Mouse (Mus musculus) MEL (cell line): ENCODE results near the gene Bcat2.

ENCODE experiments used
- CTCF ChIP-seq, 3 experiments: IDR thresholded peaks in 2 of 3; conservative IDR thresholded peaks in 1 of 3; 2 replicates each; pipeline ENCODE4 v1.5.1; 2011 to 2012; ENCODE audit warnings: low read length in 3 of 3, low read depth in 2 of 3, mild to moderate bottlenecking in 2 of 3, improper control_type of control experiment in 1 of 3, inconsistent platforms in 1 of 3, mixed read lengths in 1 of 3, moderate library complexity in 1 of 3; ENCODE audit not compliant: control insufficient read depth in 1 of 3, insufficient read depth in 1 of 3, poor library complexity in 1 of 3, severe bottlenecking in 1 of 3
- E2F4 ChIP-seq: IDR thresholded peaks from 2 replicates; pipeline ENCODE4 v1.6.1; 2011; ENCODE audit warnings: low read depth, low read length, improper control_type of control experiment, borderline replicate concordance
- EP300 ChIP-seq, 2 experiments: IDR thresholded peaks; 2 replicates each; pipeline ENCODE4 v1.6.1; 2011; ENCODE audit warnings: improper control_type of control experiment in 2 of 2, low read length in 2 of 2, low read depth in 1 of 2, mild to moderate bottlenecking in 1 of 2
- GATA1 ChIP-seq: IDR thresholded peaks from 2 replicates; pipeline ENCODE4 v1.6.1; 2011; ENCODE audit warnings: low read depth, low read length, improper control_type of control experiment
- POLR2A ChIP-seq, 2 experiments: IDR thresholded peaks; 2 replicates each; pipeline ENCODE4 v1.6.1; 2011 to 2012; ENCODE audit warnings: low read length in 2 of 2, mild to moderate bottlenecking in 2 of 2, control low read depth in 1 of 2, improper control_type of control experiment in 1 of 2, low read depth in 1 of 2, moderate library complexity in 1 of 2; ENCODE audit not compliant: control insufficient read depth in 1 of 2, insufficient read depth in 1 of 2, poor library complexity in 1 of 2
- UBTF ChIP-seq: IDR thresholded peaks from 2 replicates; pipeline ENCODE4 v1.6.1; 2012; ENCODE audit warnings: low read depth, mild to moderate bottlenecking, inconsistent platforms, low read length, improper control_type of control experiment, moderate library complexity, borderline replicate concordance; ENCODE audit not compliant: insufficient read depth
- USF2 ChIP-seq, 2 experiments: IDR thresholded peaks; 2 replicates each; pipeline ENCODE4 v1.6.1; 2011 to 2012; ENCODE audit warnings: improper control_type of control experiment in 2 of 2, low read length in 2 of 2, borderline replicate concordance in 1 of 2, inconsistent platforms in 1 of 2, low read depth in 1 of 2, mild to moderate bottlenecking in 1 of 2; ENCODE audit not compliant: insufficient read depth in 1 of 2
- ZMIZ1 ChIP-seq: IDR thresholded peaks from 2 replicates; pipeline ENCODE4 v1.6.1; 2012; ENCODE audit warnings: low read depth, mild to moderate bottlenecking, inconsistent platforms, low read length, improper control_type of control experiment, moderate library complexity

DNA sequence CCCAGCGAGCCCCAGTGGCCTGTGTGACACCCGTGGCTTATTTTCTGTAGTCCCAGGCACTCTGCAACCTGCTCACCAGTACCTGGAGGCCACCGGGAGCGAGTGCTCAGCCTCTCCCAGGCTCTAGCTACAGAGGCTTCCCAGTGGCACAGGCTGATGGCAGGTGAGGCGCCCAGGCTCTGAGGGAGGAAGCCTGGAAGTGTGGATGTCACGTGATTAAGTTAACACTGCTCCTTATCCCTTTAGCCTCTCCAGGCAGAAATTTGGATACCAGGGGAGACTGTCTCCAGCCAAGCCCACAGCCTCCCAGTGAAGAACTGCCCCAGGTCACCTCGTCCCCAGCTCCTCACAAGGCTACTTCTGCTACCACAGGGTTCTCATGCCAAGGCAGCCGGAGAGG lies 16.4 kb upstream of the Bcat2 start:
- TF ChIP-seq GATA1 (no peak), CTCF (IDR thresholded peaks at IDR 0.05 in 2 of 3, conservative IDR thresholded peaks at IDR 0.05 in 1 of 3; ENCODE audit: control insufficient read depth in 1 of 3, insufficient read depth in 1 of 3, low read depth in 2 of 3, low read length in 3 of 3, poor library complexity in 1 of 3, severe bottlenecking in 1 of 3) (no peak), UBTF (no peak), USF2 (IDR thresholded peaks at IDR 0.05; ENCODE audit: borderline replicate concordance in 1 of 2, insufficient read depth in 1 of 2, low read depth in 1 of 2, low read length in 2 of 2) (no peak), EP300 (IDR thresholded peaks at IDR 0.05; ENCODE audit: low read depth in 1 of 2, low read length in 2 of 2) (no peak), POLR2A (IDR thresholded peaks at IDR 0.05; ENCODE audit: control insufficient read depth in 1 of 2, insufficient read depth in 1 of 2, low read depth in 1 of 2, low read length in 2 of 2, poor library complexity in 1 of 2) (no peak), ZMIZ1 (no peak), E2F4 (no peak)
